Mouse (Mus musculus) right cerebral cortex, postnatal 10 days (tissue): ENCODE results near the gene Lin7a.

ENCODE experiments used
- DNase-seq, 2 experiments: peaks; one replicate each; pipeline ENCODE4 v3.0.0; 2021; ENCODE audit warnings: low spot score in 2 of 2

Lin7a gene

DNA sequence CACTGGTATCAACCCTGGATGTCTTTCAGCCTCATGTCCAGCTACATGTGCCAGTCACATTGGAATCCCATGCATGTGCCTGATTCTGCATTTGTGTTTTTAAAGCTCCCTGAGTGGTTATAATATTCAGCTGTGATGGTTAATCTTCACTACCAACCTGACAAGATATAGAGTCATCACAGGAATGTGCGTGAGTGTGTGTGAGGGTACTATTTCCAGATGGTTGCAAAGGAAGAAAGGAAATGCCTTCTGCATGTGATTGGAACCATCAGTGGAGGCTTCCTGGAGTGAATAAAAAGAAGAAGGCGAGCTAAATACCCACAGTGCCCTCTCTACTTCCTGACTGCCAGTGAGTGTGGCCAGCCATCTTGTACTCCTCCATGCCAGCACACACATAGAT lies 48.2 kb downstream of the Lin7a start:
- no peak for DNase-seq

DNA sequence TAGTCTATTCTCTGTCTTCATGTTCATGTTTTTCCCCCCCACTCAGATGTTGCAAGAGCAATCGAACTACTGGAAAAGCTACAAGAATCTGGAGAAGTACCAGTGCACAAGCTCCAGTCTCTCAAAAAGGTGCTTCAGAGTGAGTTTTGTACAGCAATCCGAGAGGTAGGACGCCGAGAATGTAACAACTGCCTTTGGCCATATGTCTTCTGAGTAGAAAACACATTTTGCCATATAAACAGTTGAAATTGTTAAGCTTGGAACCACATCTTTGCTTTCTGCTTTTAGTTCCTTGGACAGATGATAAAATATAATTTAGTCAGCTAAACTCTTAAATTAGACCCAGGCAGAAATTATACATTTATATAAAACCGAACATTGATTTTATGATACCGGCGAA lies 52.4 kb downstream of the Lin7a start:
- DNase-seq, result no peak

GRCm38 (mm10) chr10:107325558-107325957 lies 54.1 kb downstream of the Lin7a start:
- DNase-seq, result no peak

- no peak for DNase-seq
Measured at GRCm38 (mm10) chr10:107339524-107339923, 68.0 kb downstream of the Lin7a start.

DNA sequence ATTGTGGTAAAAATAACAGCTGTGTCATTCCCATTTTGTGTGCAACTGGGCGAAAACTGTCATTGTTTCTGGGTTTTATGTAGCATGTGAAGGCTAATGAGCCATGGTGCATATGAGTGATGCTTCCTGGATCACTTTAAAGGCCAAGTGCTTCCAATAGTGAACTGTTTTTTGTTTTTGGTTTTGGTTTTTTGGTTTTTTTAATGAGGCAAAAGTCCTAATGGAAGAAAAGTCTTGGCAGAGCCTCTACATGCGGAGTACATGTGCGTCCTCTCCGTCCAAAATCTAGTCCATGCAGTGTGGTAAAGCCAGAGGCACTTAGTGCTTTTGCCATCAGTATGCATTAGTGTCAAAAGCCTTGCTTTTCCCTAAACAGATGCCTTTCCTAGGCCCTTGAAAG lies 69.7 kb downstream of the Lin7a start:
- DNase-seq, result no peak

DNA sequence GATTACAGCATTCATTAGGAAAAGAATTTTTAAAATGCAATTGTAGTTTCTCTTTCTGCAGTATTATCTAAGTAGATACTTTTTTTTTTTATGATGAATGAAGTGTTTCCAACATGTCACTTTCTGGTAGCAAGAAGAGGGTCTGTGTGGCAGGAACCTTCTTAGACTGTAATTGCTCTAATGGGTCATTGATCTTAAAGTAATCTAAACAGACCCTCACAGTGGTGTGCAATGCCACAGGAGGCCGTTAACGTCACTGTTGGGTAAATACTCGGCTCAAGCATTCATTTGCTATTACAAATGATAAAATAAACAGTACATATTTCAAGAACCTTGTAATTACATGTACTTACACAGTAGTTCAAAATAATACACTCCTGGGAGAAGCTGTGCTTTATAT lies 72.7 kb downstream of the Lin7a start:
- no peak for DNase-seq

GRCm38 (mm10) chr10:107347842-107348241 lies 76.4 kb downstream of the Lin7a start:
- DNase-seq, result no peak

GRCm38 (mm10) chr10:107351696-107352485 lies 80.4 kb downstream of the Lin7a start:
- no peak for DNase-seq

DNA sequence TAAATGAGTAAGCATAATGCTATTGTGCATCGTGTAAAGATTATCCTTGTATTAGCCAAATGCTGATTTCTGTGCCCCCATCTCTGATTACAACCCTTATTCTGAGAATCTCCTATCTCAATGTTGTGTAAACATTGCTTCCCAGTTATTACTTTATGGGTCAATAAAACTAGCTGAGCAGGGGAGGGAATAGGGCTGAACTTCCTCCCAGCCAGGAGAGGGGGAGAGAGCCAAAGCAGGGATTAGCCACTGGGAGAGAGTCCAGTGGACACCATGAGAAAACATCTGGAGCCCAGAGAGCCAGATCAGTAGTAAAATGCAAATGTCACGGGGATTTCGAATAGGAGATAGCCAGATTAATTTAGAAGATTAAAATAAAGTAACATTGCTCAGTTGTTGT lies 82.0 kb downstream of the Lin7a start:
- DNase-seq, result no peak

DNA sequence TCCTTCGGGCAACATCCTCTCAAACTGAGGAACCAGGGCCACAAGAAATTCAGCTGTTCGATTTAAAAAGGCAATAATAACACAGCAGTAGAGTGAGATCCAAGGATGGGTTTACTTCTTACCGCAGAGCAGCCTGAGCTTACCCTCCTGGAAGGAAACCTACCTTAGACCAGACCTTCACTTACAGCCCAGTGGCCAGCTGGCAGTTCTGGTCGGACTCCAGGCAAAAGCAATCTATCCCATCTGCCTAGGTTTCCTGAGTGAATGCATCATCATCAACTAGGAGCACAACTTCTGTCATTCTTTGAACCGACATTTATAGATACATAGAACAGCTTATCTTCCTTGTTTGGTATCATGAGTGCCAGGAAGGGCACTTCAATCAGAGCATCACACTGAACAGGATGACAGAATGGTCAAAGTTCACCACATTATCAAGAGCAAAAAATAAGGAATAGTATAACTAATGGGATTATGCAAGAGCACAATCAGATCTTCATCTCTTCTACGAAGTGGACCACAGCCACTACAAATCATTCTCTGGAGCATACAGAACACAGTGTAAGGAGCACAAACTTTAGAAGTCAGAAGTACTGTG lies 87.1 kb downstream of the Lin7a start:
- DNase-seq, result no peak

- DNase-seq, result no peak
Measured at GRCm38 (mm10) chr10:107359296-107359695, 87.8 kb downstream of the Lin7a start.

DNA sequence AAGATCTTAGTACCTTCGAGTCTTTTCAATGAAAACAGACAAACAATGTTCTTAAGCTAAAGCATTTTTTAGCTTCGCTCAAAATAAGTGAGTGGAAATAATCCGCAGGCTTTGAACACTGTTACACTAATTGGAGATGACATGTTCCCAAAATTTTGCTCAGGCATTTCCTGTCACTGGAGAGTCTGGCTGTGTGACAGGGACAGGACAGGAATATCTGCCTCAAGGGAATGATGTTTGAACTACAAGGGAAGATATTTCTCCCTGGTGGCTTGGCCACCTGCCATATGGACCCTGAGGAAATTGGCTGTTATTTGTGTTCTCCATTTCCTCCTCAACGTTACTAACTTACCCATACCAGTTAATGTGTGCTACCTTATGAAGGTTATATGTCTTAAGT lies 90.1 kb downstream of the Lin7a start:
- peak; percentile 27 to 33 for DNase-seq

DNA sequence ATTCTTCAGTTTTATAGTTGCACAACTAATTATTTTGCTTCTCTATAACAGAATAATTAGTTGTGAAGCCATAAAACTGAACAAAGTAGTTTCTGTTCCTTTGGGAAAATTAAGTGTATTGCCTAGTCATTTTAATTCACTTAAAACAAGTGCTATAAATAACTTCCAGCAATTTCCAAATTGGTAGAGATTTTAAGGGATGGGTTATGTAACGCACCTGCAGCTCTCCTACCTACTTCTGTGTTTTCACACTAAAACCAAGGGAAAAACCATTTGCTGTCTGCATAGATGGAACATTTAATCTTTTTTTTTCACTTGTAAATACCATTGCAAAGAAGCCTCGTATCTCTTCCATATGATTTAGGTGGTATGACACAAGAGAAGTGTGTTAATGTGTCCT lies 90.5 kb downstream of the Lin7a start:
- DNase-seq, result no peak

GRCm38 (mm10) chr10:107363049-107363816 lies 91.7 kb downstream of the Lin7a start:
- no peak for DNase-seq

DNA sequence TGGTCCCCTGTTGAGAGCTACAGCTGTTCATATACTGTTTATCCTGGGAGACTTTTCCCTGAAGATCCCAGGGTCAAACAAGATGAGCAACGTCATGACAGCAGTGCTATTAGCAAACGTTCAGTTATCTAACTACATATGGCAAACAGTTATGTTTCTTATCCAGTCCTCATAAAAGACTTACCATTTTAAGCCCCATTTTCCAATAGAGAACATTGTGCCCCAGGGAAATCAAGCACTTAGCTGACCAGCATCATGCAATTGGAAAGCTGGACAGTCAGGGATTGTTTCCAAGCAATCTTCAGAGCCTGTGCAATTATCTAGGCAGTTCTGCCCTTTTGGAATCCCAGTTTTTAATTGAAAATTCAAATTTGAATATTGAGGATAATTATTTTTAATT lies 105.7 kb downstream of the Lin7a start:
- DNase-seq, result no peak

GRCm38 (mm10) chr10:107381143-107381746 lies 109.8 kb downstream of the Lin7a start:
- DNase-seq, result no peak

DNA sequence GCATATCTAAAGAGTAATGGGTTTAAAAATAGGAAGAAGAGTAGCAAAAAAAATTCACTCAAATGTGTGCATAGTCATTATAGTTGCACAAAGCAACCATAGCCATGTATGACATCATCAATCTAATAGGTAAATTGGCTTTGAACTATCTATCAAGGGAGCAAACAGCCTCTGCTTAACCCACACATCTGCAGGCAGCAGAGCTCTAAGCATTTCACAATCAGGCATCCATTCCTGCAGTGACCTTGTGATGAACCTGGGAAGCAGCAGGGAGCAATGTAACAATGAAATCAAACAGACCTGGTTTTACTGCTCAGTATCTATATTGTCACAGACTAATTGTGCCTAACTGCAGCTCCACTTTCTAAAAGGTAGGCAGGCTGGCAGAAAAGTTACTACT lies 112.3 kb downstream of the Lin7a start:
- no peak for DNase-seq

GRCm38 (mm10) chr10:107389505-107389904 lies 118.0 kb downstream of the Lin7a start:
- DNase-seq, result peak; percentile 58 to 81

DNA sequence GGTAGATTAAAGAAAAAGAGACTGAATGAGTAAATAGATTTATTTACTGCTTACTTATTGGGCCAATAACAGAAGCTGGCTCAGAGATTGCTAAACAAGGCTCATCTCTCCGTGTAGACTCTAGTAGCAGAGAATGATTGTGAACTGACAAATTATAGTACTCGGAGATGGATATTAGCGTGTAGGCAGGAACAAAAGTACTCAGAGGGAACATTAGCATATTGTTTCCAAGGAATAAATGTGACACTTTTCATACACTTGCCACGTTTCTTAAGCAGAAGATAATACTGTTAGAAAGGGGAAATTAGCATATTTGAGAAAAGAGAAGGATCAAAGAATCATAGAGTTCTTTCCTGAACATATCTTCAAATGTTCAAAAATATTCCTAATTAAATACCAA lies 133.9 kb downstream of the Lin7a start:
- no peak for DNase-seq

DNA sequence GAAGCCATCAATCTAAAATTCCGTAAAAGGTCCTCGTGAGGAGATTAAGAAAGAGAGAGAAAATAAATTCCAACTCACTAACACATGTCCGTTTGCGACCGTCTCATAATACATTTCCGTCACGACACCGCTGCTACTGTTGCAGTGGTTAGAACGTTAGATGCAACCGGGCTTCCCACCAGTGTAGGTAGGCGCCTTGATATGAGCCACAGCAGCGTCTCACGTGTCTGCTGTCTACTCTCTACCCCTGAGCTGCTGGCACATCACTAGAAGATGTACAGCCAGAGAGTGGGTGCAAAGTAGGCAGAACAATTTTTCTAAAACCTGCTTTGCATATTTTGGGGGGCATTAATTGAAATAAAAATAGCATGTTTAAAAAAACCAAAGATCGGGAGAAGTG lies 146.8 kb downstream of the Lin7a start:
- DNase-seq, result peak; percentile 28 to 31

- no peak for DNase-seq
Measured at GRCm38 (mm10) chr10:107436967-107437366, 165.5 kb downstream of the Lin7a start.

DNA sequence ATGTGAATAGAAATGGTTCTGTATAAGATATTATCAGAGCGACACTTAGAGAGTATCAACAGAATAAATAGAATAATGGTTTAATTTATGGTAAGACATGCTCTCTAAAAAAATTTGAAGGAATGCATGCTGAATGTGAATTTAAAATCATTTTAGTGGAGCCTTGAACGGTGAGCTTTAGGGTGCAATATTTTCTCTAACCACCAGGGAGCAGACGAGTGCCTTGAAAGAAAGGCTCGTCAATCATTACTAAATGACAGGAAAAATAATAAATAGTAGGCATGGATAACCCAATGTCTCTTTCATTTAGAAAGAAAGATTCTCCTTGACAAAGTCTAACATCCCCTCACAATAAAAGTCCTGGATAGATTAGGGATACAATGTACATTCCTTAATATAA lies 171.3 kb downstream of the Lin7a start:
- peak in 1 of 2 experiments; percentile 28 for DNase-seq
